Mouse (Mus musculus): ENCODE results near the gene Hist1h1c.

The Hist1h1c gene

DNA sequence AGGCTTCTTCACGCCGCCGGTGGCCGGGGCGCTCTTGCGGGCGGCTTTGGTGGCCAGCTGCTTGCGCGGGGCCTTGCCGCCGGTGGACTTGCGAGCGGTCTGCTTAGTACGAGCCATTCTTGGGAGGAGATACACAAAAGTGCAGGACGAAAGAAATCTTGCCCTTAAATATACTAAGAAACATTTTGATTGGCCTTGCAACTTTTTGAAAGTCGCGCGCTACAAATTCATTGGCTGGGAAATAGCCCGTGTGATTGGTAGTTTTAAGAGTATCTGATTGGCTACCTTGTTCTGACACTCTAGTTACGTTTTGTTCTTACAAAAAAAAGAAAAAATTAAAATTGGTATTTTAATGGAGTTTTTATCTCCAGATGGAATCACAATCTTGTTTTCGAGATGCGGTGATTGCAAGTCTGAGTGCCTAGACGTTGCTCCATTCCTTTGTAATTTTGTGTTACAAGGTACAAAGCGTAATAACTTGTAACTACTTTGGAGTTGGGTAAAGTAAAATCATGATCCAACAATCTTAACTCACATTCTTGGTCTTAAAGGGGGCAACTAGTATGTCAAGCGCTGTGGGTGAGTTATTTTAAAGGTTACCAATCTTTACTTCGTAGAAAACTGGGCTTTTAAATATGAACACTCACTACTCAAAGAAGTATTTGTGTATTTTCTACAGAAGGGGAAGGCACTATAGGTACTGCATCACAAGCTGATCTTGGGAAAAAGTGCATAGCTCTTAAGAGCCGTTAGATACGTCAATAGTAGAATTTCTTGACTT, 7.0 kb downstream of the Hist1h1c start, which contains the start of gene Hist1h3c:
Hist1h3c (minus strand) TSS at position 222 of the 781 bp plus-strand sequence.
- DNase-seq (ENCODE audit: low spot score), result peak; percentile 89

DNA sequence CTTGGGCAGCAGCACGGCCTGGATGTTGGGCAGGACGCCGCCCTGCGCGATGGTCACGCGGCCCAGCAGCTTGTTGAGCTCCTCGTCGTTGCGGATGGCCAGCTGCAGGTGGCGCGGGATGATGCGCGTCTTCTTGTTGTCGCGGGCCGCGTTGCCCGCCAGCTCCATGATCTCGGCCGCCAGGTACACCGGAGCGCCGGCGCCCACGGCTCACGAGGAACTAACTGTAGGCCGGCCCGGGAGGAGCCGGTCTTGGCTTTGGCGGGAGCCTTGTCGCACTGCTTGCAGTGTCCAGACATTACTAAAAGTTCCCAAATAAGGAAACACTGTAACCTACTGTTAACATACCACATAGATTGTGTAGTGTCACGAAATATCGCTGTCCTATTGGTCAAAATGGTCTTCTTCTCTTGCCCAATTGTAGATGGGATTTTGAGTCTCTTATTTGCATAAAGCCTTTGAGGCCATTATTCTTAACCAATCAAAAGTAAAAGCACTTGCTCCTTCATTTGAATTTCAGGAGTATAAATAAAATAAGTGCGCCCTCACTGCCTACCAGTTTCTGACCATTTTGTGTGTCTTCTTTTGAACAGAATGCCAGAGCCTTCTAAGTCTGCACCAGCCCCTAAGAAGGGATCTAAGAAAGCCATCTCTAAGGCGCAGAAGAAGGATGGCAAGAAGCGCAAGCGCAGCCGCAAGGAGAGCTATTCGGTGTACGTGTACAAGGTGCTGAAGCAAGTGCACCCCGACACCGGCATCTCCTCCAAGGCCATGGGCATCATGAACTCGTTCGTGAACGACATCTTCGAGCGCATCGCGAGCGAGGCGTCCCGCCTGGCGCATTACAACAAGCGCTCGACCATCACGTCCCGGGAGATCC, 7.8 kb downstream of the Hist1h1c start, which contains the start of gene Hist1h2bb:
Hist1h2bb (plus strand) TSS at position 534 of the 880 bp plus-strand sequence.
- DNase-seq (ENCODE audit: low spot score), result peak; percentile 93

DNA sequence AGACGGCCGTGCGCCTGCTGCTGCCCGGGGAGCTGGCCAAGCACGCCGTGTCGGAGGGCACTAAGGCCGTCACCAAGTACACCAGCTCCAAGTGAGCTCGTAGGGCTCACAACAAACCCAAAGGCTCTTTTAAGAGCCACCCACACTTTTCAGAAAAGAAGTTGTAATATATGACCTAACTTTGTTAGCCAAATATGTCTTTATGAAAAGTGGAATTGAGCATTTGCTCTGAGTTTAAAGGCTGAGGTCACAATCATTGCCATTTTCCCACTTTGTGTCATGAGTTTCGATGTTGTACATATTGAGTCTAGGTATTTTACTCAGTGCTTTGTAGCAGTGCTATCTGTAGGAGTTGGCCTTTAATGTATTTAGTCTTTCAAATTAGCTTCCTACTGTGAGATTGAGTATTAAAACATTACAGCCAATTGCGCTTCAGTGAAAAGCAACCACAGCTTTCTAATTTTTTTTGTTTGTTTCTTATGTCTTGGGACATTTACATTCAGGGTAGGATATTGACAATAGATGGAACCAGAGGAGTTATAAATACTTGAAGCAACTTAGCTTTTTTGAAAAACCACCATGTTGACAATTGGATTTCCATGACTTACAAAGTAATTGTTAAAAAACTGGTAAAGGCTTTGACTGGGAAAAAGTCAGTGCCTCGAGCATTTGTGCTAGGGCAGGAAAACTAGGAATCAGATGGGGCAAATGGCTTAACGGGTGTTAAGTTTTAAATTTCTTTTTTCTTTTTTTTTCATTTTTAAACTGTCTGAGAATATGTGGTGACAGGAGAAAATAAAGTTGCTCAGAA, 8.7 kb downstream of the Hist1h1c start:
- no peak for DNase-seq (ENCODE audit: low spot score)

DNA sequence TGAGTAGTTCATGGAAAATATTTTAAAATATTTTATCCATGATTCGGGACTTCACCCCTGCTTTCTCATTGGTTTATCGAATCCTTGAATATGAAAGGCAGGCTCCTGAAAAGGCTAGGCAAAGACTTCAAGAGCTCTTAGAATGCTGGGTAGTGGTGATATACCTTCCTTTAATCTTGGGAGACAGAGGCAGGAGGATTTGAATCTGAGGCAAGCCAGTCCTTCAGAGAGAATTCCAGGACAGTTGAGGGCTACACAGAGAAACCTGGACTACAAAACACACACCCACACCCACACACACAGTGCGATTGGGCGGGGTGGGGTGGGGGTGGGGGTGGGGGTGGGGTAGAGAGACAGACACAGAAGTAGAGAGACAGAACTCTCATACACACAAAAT, 9.3 kb downstream of the Hist1h1c start:
- DNase-seq (ENCODE audit: low spot score), result no peak

DNA sequence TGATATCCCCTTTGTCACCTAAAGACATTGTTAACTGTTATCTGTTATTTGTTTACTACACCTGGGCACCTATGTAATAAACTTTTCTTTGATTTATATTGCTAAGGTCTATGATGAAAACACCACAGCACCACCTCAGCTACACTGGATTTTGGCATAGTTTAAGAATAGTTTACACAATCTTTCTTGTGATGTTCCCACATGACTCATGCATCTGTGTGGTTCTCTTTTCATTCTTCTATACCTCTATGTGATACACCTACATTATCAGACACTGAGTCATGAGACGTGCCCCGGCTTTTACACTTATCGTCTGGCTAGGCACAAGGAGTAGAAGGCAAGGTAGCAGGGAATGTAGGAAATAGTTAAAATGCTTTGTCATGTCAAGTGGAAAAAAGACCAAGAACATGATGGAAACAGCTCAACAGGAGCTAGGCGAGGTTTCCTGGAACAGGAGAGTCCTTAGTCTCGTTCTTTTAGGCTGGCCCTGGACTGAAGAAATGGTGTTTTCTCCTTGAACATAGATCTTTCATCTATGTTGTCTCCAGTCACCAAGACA, 11.0 kb downstream of the Hist1h1c start:
- no peak for DNase-seq (ENCODE audit: low spot score)

DNA sequence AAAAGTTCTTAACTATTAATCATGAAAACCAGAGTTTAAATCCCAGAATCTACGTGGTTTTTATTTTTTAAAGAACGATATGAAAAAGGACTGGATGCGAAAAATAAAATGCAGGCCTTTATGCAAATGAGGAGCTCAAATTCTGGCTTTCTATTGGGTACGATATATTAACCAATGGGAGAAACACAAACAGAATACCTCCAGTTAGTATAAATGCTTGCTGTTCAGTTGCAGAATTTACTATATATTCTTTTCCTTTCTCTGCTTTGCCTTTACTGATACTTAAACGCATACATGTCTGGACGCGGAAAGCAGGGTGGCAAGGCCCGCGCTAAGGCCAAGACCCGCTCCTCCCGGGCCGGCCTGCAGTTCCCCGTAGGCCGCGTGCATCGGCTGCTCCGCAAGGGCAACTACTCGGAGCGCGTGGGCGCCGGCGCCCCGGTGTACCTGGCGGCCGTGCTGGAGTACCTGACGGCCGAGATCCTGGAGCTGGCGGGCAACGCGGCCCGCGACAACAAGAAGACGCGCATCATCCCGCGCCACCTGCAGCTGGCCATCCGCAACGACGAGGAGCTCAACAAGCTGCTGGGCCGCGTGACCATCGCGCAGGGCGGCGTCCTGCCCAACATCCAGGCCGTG, 12.3 kb downstream of the Hist1h1c start, which contains the start of gene Hist1h2ab:
Hist1h2ab (plus strand) TSS at position 288 of the 639 bp plus-strand sequence.
- DNase-seq (ENCODE audit: low spot score), result peak; percentile 74

DNA sequence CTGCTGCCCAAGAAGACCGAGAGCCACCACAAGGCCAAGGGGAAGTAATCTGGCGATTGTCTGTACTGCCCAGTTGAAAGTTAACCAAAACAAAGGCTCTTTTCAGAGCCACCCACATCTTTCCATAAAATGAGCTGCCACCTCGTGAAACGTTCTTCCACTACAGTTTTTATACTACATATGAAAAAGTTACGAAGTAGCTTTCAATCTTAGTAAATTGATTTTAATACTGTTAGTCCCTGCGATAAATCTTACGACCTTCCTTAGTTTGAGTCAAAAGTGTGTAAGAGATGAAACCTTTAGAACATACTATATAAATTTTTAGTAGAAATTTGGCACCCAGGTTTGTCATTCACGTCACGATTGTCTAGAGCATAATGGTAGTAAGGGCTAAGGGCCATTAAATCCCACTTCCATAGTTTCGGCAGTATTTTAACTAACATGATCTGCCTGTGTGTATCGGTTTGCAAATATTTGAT, 12.9 kb downstream of the Hist1h1c start:
- DNase-seq (ENCODE audit: low spot score), result no peak

DNA sequence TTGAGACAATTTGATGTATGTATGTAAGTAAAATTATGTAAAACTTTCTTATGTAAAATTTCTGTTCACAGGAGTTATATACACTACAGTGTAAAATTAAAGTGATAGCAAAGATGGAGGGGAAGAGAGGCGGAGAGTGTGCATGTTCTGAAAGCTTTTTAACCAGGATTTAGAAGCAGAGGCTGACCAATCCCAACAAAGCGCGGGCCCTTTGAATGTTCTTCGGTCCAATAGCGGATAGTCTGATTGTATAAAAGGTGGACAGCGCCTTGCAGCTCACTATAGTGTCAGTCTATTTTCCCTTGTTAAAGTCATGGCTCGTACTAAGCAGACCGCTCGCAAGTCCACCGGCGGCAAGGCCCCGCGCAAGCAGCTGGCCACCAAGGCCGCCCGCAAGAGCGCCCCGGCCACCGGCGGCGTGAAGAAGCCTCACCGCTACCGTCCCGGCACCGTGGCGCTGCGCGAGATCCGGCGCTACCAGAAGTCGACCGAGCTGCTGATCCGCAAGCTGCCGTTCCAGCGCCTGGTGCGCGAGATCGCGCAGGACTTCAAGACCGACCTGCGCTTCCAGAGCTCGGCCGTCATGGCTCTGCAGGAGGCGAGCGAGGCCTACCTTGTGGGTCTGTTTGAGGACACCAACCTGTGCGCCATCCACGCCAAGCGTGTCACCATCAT, 13.6 kb downstream of the Hist1h1c start, which contains the start of gene Hist1h3b:
Hist1h3b (plus strand) TSS at position 201 of the 675 bp plus-strand sequence.
- DNase-seq (ENCODE audit: low spot score), result peak; percentile 94

DNA sequence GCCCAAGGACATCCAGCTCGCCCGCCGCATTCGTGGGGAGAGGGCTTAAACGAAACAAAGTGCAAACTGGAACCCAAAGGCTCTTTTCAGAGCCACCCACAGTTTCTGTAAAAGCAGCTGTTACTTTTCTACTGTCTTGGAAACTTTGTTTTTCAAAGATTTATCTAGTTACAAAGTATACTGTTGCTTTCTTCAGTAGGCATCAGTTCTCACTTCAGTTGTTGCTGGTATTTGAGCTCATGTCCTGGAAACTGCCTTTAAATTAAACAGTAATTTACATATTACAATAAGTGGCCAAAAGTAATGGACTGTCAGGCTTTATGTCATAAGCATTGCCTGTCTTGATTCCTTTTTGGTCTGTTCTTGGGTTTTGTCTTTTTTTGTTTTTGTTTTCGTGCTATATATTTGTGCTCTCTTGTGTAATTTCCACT, 14.1 kb downstream of the Hist1h1c start:
- DNase-seq (ENCODE audit: low spot score), result no peak

DNA sequence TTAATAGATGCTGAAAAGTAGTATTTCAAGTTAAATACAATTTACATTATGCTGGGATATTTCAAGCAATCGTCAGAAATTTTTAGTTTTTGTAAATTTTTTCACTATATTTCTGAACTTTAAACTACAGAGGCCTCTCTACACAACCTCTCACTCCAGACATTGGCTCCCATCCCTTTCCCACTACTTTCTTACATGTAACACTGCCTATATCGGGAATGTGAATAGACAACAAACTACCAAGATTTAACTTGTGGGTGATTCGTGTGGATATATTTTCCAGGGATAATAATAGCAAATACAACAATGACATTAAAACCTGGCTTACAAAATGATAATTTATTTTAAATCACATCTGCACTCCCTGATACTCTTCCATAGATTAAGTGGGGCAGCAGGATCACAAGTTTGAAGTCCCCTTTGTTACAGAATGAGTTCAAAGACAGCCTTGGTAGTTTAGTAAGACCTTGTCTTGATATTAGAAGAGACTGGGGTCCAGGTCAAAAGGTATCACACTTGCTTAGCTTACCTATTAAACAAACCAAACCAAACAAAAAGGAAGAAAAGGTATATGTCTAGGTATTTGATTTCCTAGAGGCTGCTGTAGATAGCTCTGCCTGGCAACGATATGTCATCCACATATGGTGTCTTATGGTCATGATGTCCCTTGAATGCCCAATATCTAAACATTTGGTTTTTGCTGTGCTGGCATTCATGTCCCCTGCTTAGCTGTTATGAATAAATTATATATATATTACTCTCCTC, 14.9 kb downstream of the Hist1h1c start:
- no peak for DNase-seq (ENCODE audit: low spot score)

DNA sequence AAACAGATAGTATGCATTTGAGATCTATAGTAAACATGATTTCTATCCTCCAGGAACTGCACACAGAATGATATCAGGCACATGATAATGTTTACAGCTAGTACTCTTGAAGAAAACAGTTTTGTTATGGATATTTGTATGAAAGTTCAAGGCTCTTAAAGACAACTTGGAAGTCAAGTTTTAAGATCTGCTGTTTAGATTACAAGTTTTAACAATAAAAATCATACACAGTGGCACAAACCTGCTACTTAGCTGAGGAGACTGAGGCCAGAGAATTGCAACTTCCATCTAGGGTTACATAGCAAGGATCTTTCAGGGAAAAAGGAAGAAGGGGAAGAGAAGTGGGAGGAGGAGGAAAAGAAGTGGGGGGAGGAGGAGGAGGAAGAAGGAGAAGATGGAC, 16.4 kb downstream of the Hist1h1c start:
- DNase-seq (ENCODE audit: low spot score), result no peak

DNA sequence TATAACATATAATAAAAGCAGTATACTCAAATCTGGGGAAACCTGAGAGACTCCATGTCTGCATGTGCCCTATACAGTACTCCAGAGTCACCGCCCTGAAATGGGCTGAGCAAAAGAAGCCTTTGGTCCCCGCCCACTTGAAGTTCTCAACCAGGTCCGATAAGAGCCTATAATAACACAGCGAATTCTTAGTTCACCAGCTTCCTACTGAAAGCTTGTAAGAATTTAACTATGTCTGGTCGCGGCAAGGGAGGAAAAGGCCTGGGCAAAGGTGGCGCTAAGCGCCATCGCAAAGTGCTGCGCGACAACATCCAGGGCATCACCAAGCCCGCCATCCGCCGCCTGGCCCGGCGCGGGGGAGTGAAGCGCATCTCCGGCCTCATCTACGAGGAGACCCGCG, 18.2 kb downstream of the Hist1h1c start, which contains the start of gene Hist1h4b:
Hist1h4b (plus strand) TSS at position 224 of the 400 bp plus-strand sequence.
- peak; percentile 90 for DNase-seq (ENCODE audit: low spot score)

DNA sequence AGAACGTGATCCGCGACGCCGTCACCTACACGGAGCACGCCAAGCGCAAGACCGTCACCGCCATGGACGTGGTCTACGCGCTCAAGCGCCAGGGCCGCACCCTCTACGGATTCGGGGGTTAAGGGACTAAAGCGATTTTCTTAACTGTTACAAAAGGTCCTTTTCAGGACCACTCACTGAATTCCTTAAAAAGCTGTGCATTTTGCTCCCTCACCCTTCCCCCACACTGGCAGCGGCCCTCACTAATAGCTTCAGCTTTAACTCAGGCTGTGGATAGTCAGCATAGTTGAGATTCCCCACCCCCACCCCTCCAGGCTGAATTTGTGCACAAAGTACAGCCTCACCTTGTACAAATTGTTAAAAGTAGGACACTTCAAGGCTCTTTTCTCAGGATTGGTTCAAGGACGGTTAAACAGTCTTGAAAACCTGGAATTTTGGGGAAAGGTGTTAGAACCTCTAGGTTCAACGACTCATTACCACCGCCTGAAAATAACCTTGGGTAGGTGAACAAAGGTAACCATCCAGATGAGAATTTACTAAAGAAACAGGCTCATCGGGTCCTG, 18.7 kb downstream of the Hist1h1c start:
- DNase-seq (ENCODE audit: low spot score), result no peak

DNA sequence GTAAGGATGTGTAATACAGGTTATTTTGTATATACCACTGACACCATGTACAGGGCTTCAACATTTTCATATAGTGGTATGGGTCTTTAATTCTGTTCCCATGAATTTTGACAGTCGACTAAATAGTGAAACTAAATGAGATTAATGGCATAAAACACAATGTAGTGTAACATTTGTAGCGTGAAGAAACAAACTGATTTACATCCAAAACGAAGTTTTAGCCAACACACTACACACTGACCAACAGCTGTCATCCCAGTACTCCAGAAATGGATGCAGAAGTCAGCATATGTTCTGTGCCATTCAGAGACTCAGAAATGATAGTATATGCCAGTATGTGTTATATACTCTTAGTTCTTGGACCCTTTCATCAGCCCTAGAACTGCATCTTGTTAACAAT, 19.3 kb downstream of the Hist1h1c start:
- DNase-seq (ENCODE audit: low spot score), result no peak

DNA sequence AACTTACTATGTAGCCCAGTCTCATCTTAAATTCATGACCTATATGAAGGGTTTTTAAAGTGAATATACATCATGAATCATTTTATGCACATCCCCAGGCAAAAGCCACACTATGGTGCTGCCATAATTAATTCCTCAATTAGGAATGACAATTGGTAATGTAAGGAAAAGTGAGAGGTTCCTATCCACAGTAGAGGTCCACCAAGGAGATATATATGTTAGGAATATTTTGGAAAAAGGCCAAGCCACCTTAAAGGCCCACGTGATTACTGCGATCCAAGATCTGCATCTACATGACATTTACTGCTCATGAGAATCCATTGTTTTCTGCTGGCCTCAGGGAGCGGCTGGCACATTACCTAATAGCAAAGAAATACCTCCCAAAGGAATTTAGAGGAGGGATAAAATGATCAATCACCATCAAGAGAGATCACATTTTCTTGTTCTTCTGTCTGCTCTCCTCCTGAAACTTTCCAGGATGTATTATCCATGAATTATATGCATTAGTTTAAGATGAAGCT, 20.7 kb downstream of the Hist1h1c start:
- DNase-seq (ENCODE audit: low spot score), result no peak

DNA sequence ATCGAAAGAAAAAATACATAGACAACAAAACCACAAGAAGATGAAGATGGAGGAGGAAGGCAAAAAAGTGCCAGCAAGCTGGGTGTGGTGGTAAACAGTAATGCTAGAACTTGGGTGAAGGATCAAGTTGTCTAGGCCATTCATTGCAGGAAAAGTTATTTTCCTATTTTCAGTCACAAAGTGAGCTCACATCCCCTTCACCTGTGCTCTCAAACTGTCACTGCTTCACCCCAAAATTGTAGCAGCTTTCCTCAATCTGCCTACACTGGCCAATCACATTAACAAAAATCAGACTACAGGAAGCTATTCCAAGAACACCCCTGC, 21.3 kb downstream of the Hist1h1c start:
- DNase-seq (ENCODE audit: low spot score), result no peak

DNA sequence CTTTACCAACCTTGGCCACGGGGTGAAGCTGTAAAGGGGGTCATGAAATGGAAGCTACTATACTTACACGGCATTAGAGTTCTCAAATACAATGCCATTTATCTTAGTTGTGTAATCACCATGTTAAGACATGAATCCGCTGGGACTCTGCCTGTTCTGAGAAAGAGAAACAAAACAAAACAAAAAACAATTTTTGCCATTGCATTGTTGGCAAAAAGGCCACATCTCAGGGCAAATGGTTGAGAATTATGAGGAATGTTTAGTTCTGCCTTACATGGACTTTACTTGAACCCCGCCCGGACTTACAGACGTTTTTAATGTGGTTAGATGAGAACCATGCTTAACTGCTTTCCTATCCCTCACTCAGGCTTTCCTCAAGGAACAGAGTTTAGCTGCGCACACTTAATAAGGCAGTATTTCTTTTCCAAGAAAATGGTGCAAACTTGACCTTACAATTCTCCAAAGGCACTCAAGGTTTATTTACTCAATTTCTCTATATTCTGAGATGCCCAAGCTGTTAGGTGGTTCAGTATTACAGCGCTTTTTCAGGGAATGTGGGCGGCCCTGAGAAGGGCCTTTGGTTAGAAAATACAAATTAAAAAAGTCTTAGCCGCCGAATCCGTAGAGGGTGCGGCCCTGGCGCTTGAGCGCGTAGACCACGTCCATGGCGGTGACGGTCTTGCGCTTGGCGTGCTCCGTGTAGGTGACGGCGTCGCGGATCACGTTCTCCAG, 21.8 kb downstream of the Hist1h1c start:
- peak; percentile 59 for DNase-seq (ENCODE audit: low spot score)

All from MN1 (cell line).